In the genomic region with DNA sequence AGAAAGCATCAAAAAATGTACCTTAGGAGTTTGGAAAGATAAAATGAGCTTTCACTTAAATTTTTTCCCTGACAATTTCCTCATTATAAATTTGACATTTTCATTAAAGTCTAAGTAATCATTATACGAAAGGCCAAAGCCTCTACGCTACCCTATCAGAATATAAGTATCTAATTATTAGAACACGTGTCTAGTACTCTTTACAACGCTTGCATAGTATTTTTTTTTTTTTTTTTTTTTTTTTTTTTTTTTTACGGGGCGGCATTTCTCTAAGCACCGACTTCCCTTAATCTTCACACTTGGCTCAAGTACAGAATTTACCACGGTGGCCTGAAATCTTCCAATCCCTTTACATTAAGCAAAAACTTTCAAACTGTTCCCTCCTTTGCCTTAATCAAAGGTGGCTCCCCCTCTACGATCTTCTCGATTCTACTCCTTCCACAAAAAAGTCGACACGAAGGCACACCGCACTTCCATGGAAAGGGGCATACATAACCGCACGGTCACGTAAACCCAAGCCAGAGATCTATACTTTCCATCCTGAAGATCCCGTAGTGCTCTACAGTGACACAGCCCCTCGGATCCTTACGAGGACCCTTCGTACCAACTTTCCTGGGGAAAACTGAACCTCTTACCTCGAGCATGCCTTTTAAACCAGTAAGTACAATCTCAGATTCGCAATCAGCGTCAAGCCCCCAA, we compare ENCODE assay signal across 8 mouse cellular contexts. TPM values are rescaled to one million over a fixed set of nuclear protein-coding genes. Genes with fewer than 3 reads are reported as not detected.
DNase-seq lines count a peak whose midpoint lies in the region; ATAC-seq lines count a peak whose summit lies in the region.

No protein-coding gene starts in this region.

- 4% methylated on average over 23 of the region's 23 CpGs for WGBS in embryonic facial prominence, embryonic 12.5 days
- 3% methylated on average over 23 of the region's 23 CpGs for WGBS in midbrain, embryonic 15.5 days

- no peak for ATAC-seq in cerebellum, adult (ENCODE audit: insufficient number of reproducible peaks, low FRiP score, low TSS enrichment)
- 0 out of 2 replicates have a peak, but pooled peaks have one; percentile 3 for ATAC-seq in embryonic facial prominence, embryonic 12.5 days (ENCODE audit: insufficient number of reproducible peaks, insufficient read depth, low FRiP score, low TSS enrichment)
- no peak for ATAC-seq in midbrain, embryonic 15.5 days (replicated peaks)

- peak; percentile 13 to 26 for DNase-seq in cerebellum, postnatal 10 days
- DNase-seq in CD4-positive helper T cell, adult 2 months (ENCODE audit: low read depth, low spot score) = peak; percentile 17
- DNase-seq in induced T-regulatory cell, adult 2 months (ENCODE audit: low read depth) = peak; percentile 57
- DNase-seq in ovary, postnatal 10 days (ENCODE audit: low spot score) = no peak
- no peak for DNase-seq in thymus, postnatal 10 days (ENCODE audit: low spot score in 2 of 2)

- peaks cover 9% of the 10 kb centered on the region for H3K4me1 ChIP-seq in embryonic facial prominence, embryonic 12.5 days
- H3K4me1 ChIP-seq in midbrain, embryonic 15.5 days = peaks cover 19% of the 10 kb centered on the region

- H3K27me3 ChIP-seq in embryonic facial prominence, embryonic 12.5 days = no peaks in the 10 kb centered on the region
- H3K27me3 ChIP-seq in midbrain, embryonic 15.5 days (replicated peaks) = no peaks in the 10 kb centered on the region

- H3K4me3 ChIP-seq in embryonic facial prominence, embryonic 12.5 days = peak overlapping the region; percentile 81
- H3K4me3 ChIP-seq in midbrain, embryonic 15.5 days = peak overlapping the region; percentile 66

- peak overlapping the region; percentile 77 for H3K9ac ChIP-seq in embryonic facial prominence, embryonic 12.5 days
- H3K9ac ChIP-seq in midbrain, embryonic 15.5 days = peak overlapping the region; percentile 65

- H3K9me3 ChIP-seq in embryonic facial prominence, embryonic 12.5 days = no peaks in the 10 kb centered on the region
- H3K9me3 ChIP-seq in midbrain, embryonic 15.5 days = no peaks in the 10 kb centered on the region

- H3K4me2 ChIP-seq in embryonic facial prominence, embryonic 12.5 days (replicated peaks) = peak overlapping the region; percentile 61
- H3K4me2 ChIP-seq in midbrain, embryonic 15.5 days = peak overlapping the region; percentile 90

- peaks cover 17% of the 10 kb centered on the region for H3K36me3 ChIP-seq in embryonic facial prominence, embryonic 12.5 days
- H3K36me3 ChIP-seq in midbrain, embryonic 15.5 days (replicated peaks) = peaks cover 11% of the 10 kb centered on the region

- peak overlapping the region; percentile 99 for H3K27ac ChIP-seq in embryonic facial prominence, embryonic 12.5 days
- H3K27ac ChIP-seq in midbrain, embryonic 15.5 days = peak overlapping the region; percentile 99; the same call in 1 of the 2 replicates

RNA-seq across cellular contexts. Expression of a gene that starts 1.2 kb away (rescaled TPM):
- polyA plus RNA-seq in embryonic facial prominence, embryonic 12.5 days (2016; fragmentation: Nextera tagmentation; extraction: Ambion mirVana) = 91.2 and 95.5 TPM in 2 replicates
- 33.0 and 33.3 TPM in 2 replicates for polyA plus RNA-seq in midbrain, embryonic 15.5 days (2015; fragmentation: Nextera tagmentation; extraction: Ambion mirVana)

RNA-seq across cellular contexts. Expression of a gene that starts 38.6 kb away (rescaled TPM):
- 127 and 137 TPM in 2 replicates for polyA plus RNA-seq in embryonic facial prominence, embryonic 12.5 days (2016; fragmentation: Nextera tagmentation; extraction: Ambion mirVana)
- 111 and 117 TPM in 2 replicates for polyA plus RNA-seq in midbrain, embryonic 15.5 days (2015; fragmentation: Nextera tagmentation; extraction: Ambion mirVana)

Comparison
In these comparisons a context has a peak if more than half of its experiments do, and no peak if none do; other contexts are left out.
1. DNase-seq: peak in cerebellum, postnatal 10 days (2 of 2), CD4-positive helper T cell, adult 2 months (single experiment) and induced T-regulatory cell, adult 2 months (single experiment); none in ovary, postnatal 10 days (single experiment) and thymus, postnatal 10 days (0 of 2).